Mouse (Mus musculus) brain, embryonic 14.5 days (tissue): ENCODE data around the gene Arhgef12. TPM values are rescaled to one million over a fixed set of nuclear protein-coding genes. Genes with fewer than 3 reads are reported as not detected.

ENCODE experiments used
- DNase-seq: peaks from one replicate; pipeline ENCODE4 v3.0.0-alpha.2; 2011; ENCODE audit warnings: low read depth
- CTCF ChIP-seq: fragments of 200-500 bp; IDR thresholded peaks from 2 replicates; pipeline ENCODE4 v1.5.1; 2012; ENCODE audit warnings: inconsistent platforms, mild to moderate bottlenecking, moderate library complexity, borderline replicate concordance; ENCODE audit not compliant: insufficient read depth, insufficient read length; ENCODE audit errors: extremely low read depth
- POLR2A ChIP-seq: fragments of 200-500 bp; IDR thresholded peaks from 2 replicates; pipeline ENCODE4 v1.6.1; 2012; ENCODE audit warnings: mild to moderate bottlenecking, inconsistent platforms, borderline replicate concordance; ENCODE audit not compliant: poor library complexity, insufficient read depth, insufficient read length, severe bottlenecking; ENCODE audit errors: extremely low read depth
- polyA plus RNA-seq: library from polyadenylated mRNA; depleted of rRNA; stranded (reverse); fragments of >200 nt; gene quantifications from 2 replicates; pipeline ENCODE4 v1.2.3, GENCODE M21; 2012

Gene Arhgef12
- polyA plus RNA-seq, 1 experiment, result 61.9 TPM

DNA sequence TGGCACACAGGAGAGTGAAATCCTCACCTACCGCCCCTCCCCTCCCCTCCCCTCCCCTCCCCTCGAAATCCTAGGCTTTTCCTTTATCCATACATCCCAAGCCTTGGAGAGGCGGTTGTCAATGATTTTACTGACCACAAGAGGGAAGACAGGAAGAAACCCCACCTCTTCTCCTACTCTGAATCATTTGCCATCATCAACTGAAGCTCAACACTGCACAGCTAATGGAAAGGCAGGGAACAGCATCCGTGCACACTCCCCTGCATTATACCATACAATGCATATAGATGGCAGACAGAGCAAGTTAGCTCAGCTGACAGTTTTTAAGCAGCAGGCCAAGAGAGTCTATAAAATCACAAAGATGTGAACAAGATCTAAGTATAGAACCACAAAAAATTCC is 35.9 kb downstream of the Arhgef12 start:
- TF ChIP-seq CTCF (peak; percentile 34; the same call in 1 of the 2 replicates), POLR2A (no peak)
- DNase-seq, result peak; percentile 92

DNA sequence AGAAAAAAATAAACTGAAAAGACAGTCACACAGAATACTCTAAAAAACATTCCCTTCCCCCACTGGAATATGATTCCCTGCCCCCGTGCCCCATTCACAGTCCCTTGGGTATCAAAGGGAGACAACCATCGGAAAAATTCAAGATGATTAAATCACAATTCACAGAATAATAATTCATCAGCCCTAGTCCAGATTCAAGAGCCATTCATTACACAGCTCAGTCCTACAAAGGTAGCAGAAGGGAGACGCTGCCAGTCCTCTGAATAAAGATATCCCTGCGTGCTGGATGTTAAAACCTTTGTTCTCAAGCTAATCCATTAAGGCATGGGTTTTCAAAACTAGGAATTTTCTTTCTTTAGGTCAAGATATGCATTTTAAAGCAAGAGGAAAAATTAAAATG is 36.5 kb downstream of the Arhgef12 start:
- peak; percentile 59 for DNase-seq

DNA sequence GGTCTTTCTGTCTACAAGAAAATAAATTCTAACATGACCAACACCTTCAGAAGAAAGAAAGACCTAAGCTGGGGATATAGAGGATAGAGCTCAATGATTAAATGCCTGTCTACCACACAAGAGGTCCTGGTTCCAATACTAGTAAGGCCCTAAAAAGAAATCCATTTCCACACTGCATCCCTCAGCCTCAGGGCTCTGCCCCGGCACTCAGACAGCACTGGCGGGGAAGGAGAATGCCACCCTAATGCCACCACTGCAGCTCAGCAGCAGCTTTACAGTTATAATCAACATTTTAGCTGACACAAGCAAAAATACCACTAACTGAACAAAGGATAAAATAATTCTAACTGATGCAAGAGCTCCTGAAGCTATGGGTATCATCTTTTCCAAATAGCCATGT is 36.9 kb downstream of the Arhgef12 start:
- peak; percentile 60 for DNase-seq
- TF ChIP-seq POLR2A, result no peak
- no peak for TF ChIP-seq CTCF

More for the DNA sequence above, 36.5 kb downstream of the Arhgef12 start:
- no peak for TF ChIP-seq CTCF
- TF ChIP-seq POLR2A, result no peak

DNA sequence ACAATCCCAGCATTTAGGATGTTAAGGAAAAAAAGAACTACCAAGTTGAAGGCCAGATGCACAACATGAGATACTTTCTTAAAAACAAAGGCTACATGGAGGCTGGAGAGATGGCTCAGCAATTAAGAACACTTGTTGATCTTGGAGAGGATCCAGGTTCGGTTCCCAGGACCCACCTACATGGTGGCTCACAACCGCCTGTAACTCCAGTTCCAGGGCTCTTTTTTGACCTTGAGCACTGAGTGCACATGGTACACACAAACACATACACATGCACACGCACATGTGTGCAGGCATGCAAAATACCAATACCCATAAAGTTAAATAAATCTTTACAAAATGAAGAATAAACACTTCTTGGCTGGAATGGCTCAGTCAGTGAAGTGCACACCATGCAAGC is 39.1 kb downstream of the Arhgef12 start:
- no peak for DNase-seq
- TF ChIP-seq POLR2A (no peak), CTCF (no peak)

DNA sequence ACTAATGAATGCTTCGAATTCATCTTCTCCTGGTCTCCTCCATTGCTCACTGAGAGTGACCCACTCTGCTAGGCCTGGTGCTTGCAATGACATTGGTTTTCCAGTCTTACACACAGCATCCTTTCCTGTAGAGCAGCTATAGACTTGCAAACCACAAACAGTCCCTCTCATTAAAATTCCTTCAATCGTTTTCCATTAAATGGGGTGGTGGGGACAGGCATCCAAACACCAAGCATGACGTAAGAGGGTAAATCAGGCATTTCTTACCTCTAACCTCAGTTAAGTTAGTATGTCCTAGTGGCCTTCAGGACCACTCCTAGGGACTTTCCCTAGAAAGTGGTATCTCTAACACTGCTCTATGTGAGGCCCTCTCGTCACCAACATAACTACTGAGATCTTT is 41.8 kb downstream of the Arhgef12 start:
- no peak for TF ChIP-seq POLR2A
- no peak for TF ChIP-seq CTCF
- DNase-seq, result no peak

DNA sequence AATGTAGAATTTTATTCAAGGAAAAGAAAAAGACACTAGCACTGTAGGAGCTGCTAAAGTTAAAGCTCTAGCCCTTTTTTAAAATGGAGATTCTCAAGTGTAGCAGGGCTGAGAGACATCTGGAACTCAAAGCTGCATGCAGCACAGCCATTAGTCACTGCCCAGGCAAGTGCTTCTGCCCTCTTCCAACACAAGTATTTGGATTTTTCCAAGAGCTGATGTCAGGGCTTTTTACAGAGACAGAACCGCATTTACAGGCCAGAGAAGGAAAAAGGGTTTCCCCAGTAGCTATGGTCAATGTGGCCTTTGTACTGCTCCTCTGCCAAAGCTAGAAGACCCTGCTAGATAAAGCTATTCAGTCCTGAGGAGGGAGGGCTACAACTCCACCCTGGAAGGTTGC is 45.5 kb downstream of the Arhgef12 start:
- no peak for DNase-seq
- TF ChIP-seq CTCF, result no peak
- no peak for TF ChIP-seq POLR2A

DNA sequence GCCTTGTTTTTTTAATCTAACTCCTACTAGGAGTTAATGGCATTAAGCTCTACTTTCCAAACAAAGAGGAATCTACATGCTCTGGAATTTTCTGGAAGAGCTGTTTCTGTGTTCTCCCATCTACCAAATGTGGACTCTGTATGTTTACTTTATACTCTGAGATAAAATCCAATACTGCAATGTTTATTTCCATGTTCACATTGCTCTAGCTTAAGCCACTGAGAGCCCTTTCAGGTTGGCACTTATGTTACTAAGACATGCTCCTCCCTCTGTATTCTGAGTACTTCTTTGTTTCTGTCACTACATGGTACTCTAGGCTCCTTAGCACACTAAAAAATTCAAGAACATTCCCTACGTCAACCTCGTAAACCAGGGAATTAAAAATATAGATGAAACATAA is 56.6 kb downstream of the Arhgef12 start:
- TF ChIP-seq CTCF, result no peak
- TF ChIP-seq POLR2A, result no peak
- DNase-seq, result no peak

DNA sequence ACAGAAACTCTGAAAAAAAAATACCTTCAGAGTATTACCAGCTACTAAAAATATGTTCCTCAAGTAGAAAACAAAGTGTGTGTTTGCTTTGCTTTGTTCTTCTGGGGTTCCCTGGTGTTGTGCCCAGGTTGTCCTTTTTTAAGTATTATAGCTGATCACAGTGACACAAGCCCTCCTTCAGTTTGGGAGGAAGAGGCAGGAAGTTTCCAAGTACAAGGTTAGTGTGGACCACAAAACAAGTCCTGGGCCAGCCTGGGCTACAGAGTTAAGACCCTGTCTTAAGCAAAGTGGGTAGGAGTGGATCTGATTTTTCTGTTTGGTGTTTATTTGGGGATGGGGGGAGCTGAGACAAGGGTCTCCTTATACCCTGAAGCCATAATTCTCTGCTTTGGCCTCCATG is 62.6 kb downstream of the Arhgef12 start:
- DNase-seq, result no peak
- no peak for TF ChIP-seq POLR2A
- TF ChIP-seq CTCF, result no peak

DNA sequence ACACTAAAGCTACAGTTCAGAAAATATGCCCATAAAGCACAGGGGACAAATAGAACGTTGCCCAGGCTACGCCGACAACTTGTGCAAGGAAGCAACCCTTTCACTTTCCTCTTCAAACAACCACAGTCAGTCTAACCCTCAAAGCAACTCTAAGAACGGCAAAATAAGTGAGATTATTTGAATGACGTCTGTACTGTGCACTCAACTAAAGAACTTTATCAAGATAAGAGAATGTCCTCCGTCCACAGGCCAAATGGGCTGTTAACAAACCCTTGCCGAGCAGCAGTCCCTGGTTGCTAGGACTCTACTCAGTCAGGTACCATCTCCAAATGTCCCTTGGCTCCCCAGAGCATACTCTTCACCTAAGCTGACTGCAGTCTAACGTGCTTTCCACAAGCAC is 68.6 kb downstream of the Arhgef12 start:
- TF ChIP-seq POLR2A (no peak), CTCF (no peak)
- no peak for DNase-seq

DNA sequence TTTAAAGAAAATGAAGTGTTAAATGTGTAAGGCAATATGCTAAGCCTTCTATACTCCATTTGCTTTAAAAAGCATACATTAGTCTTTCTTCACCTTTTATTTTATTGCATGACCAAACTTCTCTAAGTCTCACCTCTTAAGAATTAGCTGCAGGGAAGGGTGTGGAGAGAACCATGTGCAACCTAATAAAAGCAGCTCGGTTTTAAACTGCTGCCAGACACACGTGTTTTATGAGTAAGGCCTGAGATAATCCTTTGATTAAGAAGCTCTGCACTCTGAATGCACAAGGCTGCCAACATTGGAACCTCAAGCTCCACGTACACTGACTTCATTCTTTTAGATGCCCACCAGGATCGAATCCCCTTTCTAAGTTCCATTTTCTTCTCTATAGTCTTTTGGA is 71.8 kb downstream of the Arhgef12 start:
- no peak for TF ChIP-seq CTCF
- TF ChIP-seq POLR2A, result no peak

DNA sequence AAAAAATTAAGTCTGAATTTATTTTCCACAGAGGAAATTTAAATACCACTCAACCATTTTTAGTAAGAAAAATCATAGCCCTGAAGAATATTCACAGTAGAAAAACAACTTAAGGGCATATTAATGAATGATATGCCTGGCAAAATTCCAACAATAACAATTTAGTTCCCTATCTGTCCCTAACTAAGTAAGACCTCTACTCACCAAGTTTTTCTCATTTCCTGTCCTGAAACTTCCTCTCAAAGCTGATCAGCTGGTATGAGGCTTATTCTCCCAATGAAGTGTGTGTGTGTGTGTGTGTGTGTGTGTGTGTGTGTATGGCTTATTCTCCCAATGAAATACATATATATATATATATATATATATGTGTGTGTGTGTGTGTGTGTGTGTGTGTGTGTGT is 72.8 kb downstream of the Arhgef12 start:
- no peak for DNase-seq
- no peak for TF ChIP-seq POLR2A
- TF ChIP-seq CTCF, result no peak

More for the DNA sequence above, 71.8 kb downstream of the Arhgef12 start:
- DNase-seq, result peak; percentile 24

DNA sequence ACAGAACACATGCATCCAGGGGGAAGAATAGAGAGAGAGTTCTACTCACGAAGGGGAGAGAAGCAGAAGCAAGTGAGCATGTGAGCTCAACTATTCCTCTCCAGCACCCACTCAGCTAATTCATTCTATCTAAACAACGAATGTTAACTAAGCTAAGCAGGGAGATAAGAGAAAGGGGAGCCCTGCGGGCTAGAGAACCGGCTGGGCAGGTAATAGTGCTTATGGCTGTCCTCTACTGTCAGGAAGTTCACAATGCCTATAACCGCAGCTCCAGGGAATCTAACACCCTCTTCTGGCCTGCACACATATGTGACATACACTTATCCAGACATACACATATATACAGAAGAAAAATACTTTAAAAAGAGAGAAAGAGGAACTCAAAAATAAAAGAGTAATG is 79.3 kb downstream of the Arhgef12 start:
- DNase-seq, result no peak
- no peak for TF ChIP-seq POLR2A
- no peak for TF ChIP-seq CTCF

DNA sequence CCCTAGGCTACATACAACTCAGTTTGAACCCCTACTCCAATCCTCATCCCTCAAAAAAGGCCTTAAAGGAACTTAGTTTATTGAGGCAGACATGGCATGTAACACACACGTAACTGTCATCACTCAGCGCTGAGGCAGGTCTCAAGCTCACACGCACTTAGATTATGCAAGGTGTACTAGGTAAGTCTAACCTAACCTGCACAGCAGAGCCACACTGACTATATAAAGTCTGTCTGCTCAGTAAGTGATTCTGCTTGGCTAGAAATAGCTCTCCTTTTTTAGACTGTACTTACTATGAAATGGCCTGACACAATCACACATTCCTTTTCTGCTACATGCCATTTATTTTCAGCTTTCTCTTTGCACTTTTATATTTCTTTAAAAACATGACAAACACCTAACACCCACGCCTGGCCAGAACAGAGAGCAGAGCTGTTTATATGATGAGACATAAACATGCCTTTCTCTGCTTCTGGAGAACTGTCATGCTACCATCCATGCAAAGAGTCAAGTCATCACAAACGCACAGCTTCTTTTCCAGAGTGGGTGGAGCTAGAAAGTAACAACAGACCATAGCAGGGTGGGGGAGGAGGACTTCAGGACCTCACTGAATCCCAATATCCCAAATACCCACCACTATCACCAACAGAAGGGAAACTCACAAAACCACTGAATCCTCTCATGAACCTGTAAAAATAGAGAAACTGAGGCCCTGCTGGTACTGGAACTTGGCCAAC is 85.4 kb downstream of the Arhgef12 start:
- no peak for DNase-seq
- TF ChIP-seq POLR2A (no peak), CTCF (no peak)

DNA sequence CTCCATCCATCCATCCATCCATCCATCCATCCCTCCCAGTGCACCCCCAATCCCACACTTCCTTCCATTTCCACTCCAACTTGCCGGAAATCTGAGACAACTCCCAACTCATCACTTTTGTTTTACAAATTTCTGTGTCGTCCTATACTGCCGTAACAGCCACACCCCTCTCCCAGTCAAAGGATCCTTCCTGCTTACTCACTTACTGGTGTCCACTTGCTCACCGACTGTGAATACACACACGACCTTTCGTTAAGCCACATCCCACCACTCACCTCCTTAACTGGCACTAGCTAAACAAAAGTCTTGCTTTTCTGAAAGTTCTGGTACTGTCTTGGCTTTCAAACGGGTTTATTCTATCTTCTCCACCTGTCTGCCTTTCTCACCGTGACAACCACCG is 87.4 kb downstream of the Arhgef12 start:
- no peak for TF ChIP-seq CTCF
- no peak for TF ChIP-seq POLR2A
- no peak for DNase-seq
